ENCODE assay signal across 8 mouse cellular contexts in genomic region chr5:90890519-90891463, GRCm38 (mm10). TPM values are rescaled to one million over a fixed set of nuclear protein-coding genes. Genes with fewer than 3 reads are reported as not detected.
DNase-seq lines count a peak whose midpoint lies in the region; ATAC-seq and TF ChIP-seq lines count a peak whose summit lies in the region.

Gene Cxcl1 (plus strand): TSS chr5:90891241.

- H3K27me3 ChIP-seq in hindbrain, embryonic 16.5 days (replicated peaks; ENCODE audit: control insufficient read depth, insufficient read depth, low read length): no peaks in the 10 kb centered on the region
- peaks cover 13% of the 10 kb centered on the region for H3K27me3 ChIP-seq in liver, embryonic 13.5 days

- 0 out of 4 replicates have a peak, but pooled peaks cover 0 to 2% of the 10 kb centered on the region in 2 experiments for H3K4me1 ChIP-seq in ES-E14 (ENCODE audit: control insufficient read depth in 2 of 2, insufficient read depth in 2 of 2, low read length in 2 of 2, poor library complexity in 1 of 2)
- H3K4me1 ChIP-seq in brown adipose tissue, adult 24 weeks (ENCODE audit: control insufficient read depth, insufficient read depth, insufficient read length, low read length): no peaks in the 10 kb centered on the region; the same call in 1 of the 2 replicates
- no peaks in the 10 kb centered on the region for H3K4me1 ChIP-seq in hindbrain, embryonic 16.5 days (ENCODE audit: control insufficient read depth, insufficient read depth, low read depth, low read length)
- H3K4me1 ChIP-seq in liver, embryonic 13.5 days (replicated peaks): no peaks in the 10 kb centered on the region

- in situ Hi-C loops in ES-E14 (cut with MboI; ENCODE audit: low sequenced_read_pairs in 2 of 2, unreplicated experiment in 2 of 2): no loop called here

- H3K4me3 ChIP-seq in ES-E14 (ENCODE audit: insufficient read depth in 1 of 2, low read depth in 1 of 2, low read length in 2 of 2, poor library complexity in 1 of 2, severe bottlenecking in 1 of 2): peak within 1 kb of the TSS; percentile 52 to 58
- peak within 1 kb of the TSS; percentile 45 for H3K4me3 ChIP-seq in brown adipose tissue, adult 24 weeks (ENCODE audit: insufficient read depth, low read depth, low read length)
- peak within 1 kb of the TSS; percentile 56 for H3K4me3 ChIP-seq in hindbrain, embryonic 16.5 days (ENCODE audit: low read length)
- peak within 1 kb of the TSS; percentile 45 for H3K4me3 ChIP-seq in liver, embryonic 13.5 days (replicated peaks)

- H3K27ac ChIP-seq in ES-E14 (ENCODE audit: insufficient read depth, low read depth, low read length, poor library complexity, severe bottlenecking): no peak within 1 kb of the TSS
- 0 out of 2 replicates have a peak within 1 kb of the TSS, but pooled peaks have one; percentile 40 for H3K27ac ChIP-seq in brown adipose tissue, adult 24 weeks (replicated peaks; ENCODE audit: low read depth, low read length)
- no peak within 1 kb of the TSS for H3K27ac ChIP-seq in hindbrain, embryonic 16.5 days (ENCODE audit: low read depth, low read length)
- 0 out of 2 replicates have a peak within 1 kb of the TSS, but pooled peaks have one; percentile 13 for H3K27ac ChIP-seq in liver, embryonic 13.5 days

- peak; percentile 92 for ATAC-seq in hindbrain, embryonic 16.5 days
- ATAC-seq in liver, embryonic 13.5 days (ENCODE audit: low read depth): peak; percentile 75
- ATAC-seq in monocyte, adult 5-6 weeks (replicated peaks; ENCODE audit: insufficient number of reproducible peaks, low FRiP score, low TSS enrichment, poor library complexity, severe bottlenecking): 0 out of 2 replicates have a peak, but pooled peaks have one; percentile 3

- WGBS in hindbrain, embryonic 16.5 days: 9% methylated on average over 29 of the region's 30 CpGs
- 13% methylated on average over 30 of the region's 30 CpGs for WGBS in liver, embryonic 13.5 days (ENCODE audit: insufficient replicate concordance)

- DNase-seq in ES-E14 (ENCODE audit: low read depth, low spot score): peak; percentile 24
- DNase-seq in gastrocnemius, postnatal 10 days: peak; percentile 42
- no peak for DNase-seq in liver, embryonic 13.5 days
- no peak for DNase-seq in thymus, postnatal 36 days
- DNase-seq in layer of hippocampus, postnatal 14 days (ENCODE audit: low spot score in 2 of 2): no peak

- peak within 1 kb of the TSS; percentile 36; the same call in 1 of the 2 replicates for H3K9ac ChIP-seq in ES-E14 (ENCODE audit: insufficient read depth, low read depth, low read length, poor library complexity, severe bottlenecking)
- H3K9ac ChIP-seq in hindbrain, embryonic 16.5 days (ENCODE audit: low read depth, low read length): peak within 1 kb of the TSS; percentile 64
- peak within 1 kb of the TSS; percentile 13; the same call in 1 of the 2 replicates for H3K9ac ChIP-seq in liver, embryonic 13.5 days

- H3K4me2 ChIP-seq in hindbrain, embryonic 16.5 days (ENCODE audit: low read length): peak within 1 kb of the TSS; percentile 96
- peak within 1 kb of the TSS; percentile 54 for H3K4me2 ChIP-seq in liver, embryonic 13.5 days

- H3K9me3 ChIP-seq in ES-E14 (ENCODE audit: control insufficient read depth, insufficient read depth, low read depth, low read length): no peaks in the 10 kb centered on the region
- H3K9me3 ChIP-seq in hindbrain, embryonic 16.5 days (ENCODE audit: control insufficient read depth, low read length): no peaks in the 10 kb centered on the region
- no peaks in the 10 kb centered on the region for H3K9me3 ChIP-seq in liver, embryonic 13.5 days (replicated peaks)

- no peaks in the 10 kb centered on the region for H3K36me3 ChIP-seq in ES-E14 (ENCODE audit: control insufficient read depth, insufficient read depth, low read length, poor library complexity, severe bottlenecking)
- no peaks in the 10 kb centered on the region for H3K36me3 ChIP-seq in hindbrain, embryonic 16.5 days (ENCODE audit: control insufficient read depth, insufficient read depth, low read length)
- no peaks in the 10 kb centered on the region for H3K36me3 ChIP-seq in liver, embryonic 13.5 days

TF ChIP-seq in ES-E14, 5 proteins besides CTCF, POLR2A, EP300 and RAD21:
- no peak for TF ChIP-seq ZNF384 (IDR thresholded peaks at IDR 0.05; ENCODE audit: low read depth, low read length)
- TF ChIP-seq HCFC1 (IDR thresholded peaks at IDR 0.05; ENCODE audit: borderline replicate concordance, insufficient read depth, low read length): no peak
- no peak for TF ChIP-seq MAFK (IDR thresholded peaks at IDR 0.05; ENCODE audit: insufficient read depth, low read depth, low read length)
- no peak for TF ChIP-seq CHD2 (IDR thresholded peaks at IDR 0.05; ENCODE audit: low read depth, low read length)
- TF ChIP-seq ZC3H11A (IDR thresholded peaks at IDR 0.05; ENCODE audit: borderline replicate concordance, low read depth, low read length): no peak

RNA-seq across cellular contexts. Expression of gene Cxcl1, which starts in this region (rescaled TPM):
- total RNA-seq in ES-E14 (2012; rRNA removed): 0.45 TPM in 1 of 2 replicates, not detected in the other
- polyA plus RNA-seq in brown adipose tissue, adult 24 weeks (2012; ENCODE audit: insufficient read depth, insufficient read length, missing spikeins): 5.5 TPM in 1 of 2 replicates, not detected in the other
- under 1 TPM in 1 of 2 experiments, not detected in 1; 0.35 TPM for total RNA-seq in gastrocnemius, postnatal 10 days (2021)
- 0.41 and 0.64 TPM in 2 replicates for polyA plus RNA-seq in hindbrain, embryonic 16.5 days (2015; fragmentation: Nextera tagmentation; extraction: Ambion mirVana)
- polyA plus RNA-seq in liver, embryonic 13.5 days (2015; fragmentation: Nextera tagmentation; extraction: Ambion mirVana): 0.78 and 1.5 TPM in 2 replicates
- total RNA-seq in monocyte, adult 5-6 weeks (2017): 1.4 TPM in 1 of 3 replicates, not detected in the others
- under 1 TPM; 0.46 to 0.83 TPM for total RNA-seq in layer of hippocampus, postnatal 14 days (2021)

Comparison
In these comparisons a context has a peak if more than half of its experiments do, and no peak if none do; other contexts are left out.
1. Peak in DNase-seq, H3K4me3 ChIP-seq and H3K9ac ChIP-seq in ES-E14; RNA of the gene not detected or under 1 TPM.
2. Peak in DNase-seq in gastrocnemius, postnatal 10 days; RNA of the gene not detected or under 1 TPM.
3. Peak in ATAC-seq, H3K4me3 ChIP-seq, H3K9ac ChIP-seq and H3K4me2 ChIP-seq in hindbrain, embryonic 16.5 days; RNA of the gene not detected or under 1 TPM.
4. H3K27ac ChIP-seq: peak in brown adipose tissue, adult 24 weeks (single experiment) and liver, embryonic 13.5 days (single experiment); none in ES-E14 (single experiment) and hindbrain, embryonic 16.5 days (single experiment).
5. H3K9ac ChIP-seq: peak in every context shown above with its lines; median percentile 64 in hindbrain, embryonic 16.5 days; 36 in ES-E14; 13 in liver, embryonic 13.5 days.
6. ATAC-seq: peak in every context shown above with its lines; median percentile 92 in hindbrain, embryonic 16.5 days; 75 in liver, embryonic 13.5 days; 3 in monocyte, adult 5-6 weeks.
7. Peak in every context shown above with its lines, with median percentiles within 50 percentile points of each other: H3K4me3 ChIP-seq.